Mouse (Mus musculus): ENCODE measurements around the gene Gm9736. TPM values are rescaled to one million over a fixed set of nuclear protein-coding genes. Genes with fewer than 3 reads are reported as not detected.

Gene Gm9736
- polyA plus RNA-seq (2014; fragmentation: Illumina TruSeq; extraction: RNeasy Lipid Tissue Mini Kit (QIAGEN cat#74804); ENCODE audit: low read depth, low replicate concordance), result not detected

DNA sequence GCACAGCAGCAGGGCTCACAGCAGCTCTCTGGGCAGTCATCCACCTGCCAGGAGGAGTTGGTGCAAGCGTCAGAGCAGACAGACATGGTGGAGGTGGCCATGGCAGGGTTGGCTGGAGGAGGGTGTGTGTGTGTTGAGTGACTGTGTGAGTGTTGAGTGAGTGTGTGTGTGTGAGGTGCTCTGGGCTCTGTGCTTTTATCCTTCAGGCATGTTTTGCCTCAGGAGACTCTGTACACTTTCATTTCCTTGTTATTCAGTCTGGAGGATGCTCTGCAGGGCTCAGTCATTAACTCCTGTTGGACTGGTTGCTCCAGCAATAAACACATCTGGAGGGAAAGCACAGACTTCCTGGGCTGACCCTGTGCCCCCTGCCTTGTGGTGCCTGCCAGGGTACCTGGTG, at the start of gene Gm9736:
Gene Gm9736 (minus strand): TSS at position 101 of the 400 bp plus-strand sequence.

DNA sequence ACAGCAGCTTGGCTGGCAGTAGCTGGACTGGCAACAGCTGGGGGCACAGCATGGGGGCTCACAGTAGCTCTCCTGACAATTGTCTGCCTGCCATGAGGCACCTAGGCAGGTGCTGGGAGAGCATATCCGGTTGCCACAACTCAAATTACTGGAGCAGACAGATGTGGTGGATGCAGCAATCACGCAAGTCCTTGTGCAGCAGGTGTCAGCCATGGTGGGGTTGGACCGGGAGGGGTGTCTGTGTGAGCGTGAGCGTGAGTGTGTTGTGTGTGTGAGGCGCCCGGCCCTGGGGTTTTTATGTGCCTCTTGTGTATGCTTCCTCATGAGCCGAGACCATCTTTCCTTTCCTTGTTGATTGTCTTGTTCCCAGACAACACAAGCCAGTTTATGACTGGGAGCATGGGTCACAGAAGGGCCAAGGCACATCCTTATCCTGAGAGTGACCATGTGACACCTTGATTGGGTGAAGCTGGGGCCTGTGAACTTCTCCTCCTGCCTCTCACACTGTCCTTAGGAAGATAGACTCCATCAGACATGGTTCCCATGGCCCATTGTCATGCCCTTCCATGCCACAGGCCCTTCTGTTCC, 47.9 kb upstream of the Gm9736 start, which contains the start of gene Gm19668:
Gene Gm19668 (minus strand): TSS at position 213 of the 588 bp plus-strand sequence.

DNA sequence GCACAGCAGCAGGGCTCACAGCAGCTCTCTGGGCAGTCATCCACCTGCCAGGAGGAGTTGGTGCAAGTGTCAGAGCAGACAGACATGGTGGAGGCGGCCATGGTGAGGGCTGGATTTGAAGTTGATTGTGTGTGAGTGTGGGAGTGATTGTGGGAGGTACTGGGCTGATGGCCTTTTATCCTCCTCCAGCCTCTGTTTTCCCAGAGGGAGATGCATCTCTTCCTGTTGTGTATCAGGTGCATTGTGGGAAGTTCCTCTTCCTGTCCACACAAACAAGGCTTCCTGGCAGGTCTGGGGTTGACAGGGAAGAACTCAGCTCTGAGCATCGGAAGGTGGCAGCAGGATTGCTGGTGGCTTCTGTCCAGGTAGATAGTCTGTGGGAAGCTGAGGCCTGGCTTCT, 43.8 kb upstream of the Gm9736 start, which contains the start of gene Gm9639:
Gene Gm9639 (minus strand): TSS at position 101 of the 400 bp plus-strand sequence.

DNA sequence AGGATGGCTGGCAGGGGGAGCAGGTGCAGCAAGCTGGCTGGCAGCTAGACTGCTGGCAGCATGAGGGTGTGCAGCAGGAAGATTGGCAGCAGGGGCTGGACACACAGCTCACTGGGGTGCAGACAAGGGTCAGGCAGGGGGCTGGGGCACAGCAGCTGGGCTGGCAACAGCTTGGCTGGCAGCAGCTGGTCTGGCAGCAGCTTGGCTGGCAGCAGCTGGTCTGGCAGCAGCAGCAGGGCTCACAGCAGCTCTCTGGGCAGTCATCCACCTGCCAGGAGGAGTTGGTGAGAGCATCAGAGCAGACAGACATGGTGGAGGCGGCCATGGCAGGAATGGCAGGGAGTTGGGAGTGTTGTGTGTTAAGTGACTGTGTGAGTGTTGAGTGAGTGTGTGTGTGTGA, 36.7 kb upstream of the Gm9736 start, which contains the start of gene Gm7137:
Gene Gm7137 (minus strand): TSS at position 325 of the 400 bp plus-strand sequence.

DNA sequence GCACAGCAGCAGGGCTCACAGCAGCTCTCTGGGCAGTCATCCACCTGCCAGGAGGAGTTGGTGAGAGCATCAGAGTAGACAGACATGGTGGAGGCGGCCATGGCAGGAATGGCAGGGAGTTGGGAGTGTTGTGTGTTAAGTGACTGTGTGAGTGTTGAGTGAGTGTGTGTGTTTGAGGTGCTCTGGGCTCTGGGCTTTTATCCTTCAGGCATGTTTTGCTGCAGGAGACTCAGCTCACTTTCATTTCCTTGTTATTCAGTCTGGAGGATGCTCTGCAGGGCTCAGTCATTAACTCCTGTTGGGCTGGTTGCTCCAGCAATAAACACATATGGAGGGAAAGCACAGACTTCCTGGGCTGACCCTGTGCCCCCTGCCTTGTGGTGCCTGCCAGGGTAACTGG, 31.3 kb upstream of the Gm9736 start, which contains the start of gene Gm3250:
Gene Gm3250 (minus strand): TSS at position 101 of the 400 bp plus-strand sequence.

DNA sequence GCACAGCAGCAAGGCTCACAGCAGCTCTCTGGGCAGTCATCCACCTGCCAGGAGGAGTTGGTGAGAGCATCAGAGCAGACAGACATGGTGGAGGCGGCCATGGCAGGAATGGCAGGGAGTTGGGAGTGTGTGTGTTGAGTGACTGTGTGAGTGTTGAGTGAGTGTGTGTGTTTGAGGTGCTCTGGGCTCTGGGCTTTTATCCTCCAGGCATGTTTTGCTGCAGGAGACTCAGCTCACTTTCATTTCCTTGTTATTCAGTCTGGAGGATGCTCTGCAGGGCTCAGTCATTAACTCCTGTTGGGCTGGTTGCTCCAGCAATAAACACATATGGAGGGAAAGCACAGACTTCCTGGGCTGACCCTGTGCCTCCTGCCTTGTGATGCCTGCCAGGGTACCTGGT, 25.7 kb upstream of the Gm9736 start, which contains the start of gene Gm7138:
Gene Gm7138 (minus strand): TSS at position 101 of the 400 bp plus-strand sequence.

DNA sequence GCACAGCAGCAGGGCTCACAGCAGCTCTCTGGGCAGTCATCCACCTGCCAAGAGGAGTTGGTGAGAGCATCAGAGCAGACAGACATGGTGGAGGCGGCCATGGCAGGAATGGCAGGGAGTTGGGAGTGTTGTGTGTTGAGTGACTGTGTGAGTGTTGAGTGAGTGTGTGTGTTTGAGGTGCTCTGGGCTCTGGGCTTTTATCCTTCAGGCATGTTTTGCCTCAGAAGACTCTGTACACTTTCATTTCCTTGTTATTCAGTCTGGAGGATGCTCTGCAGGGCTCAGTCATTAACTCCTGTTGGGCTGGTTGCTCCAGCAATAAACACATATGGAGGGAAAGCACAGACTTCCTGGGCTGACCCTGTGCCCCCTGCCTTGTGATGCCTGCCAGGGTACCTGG, 20.1 kb upstream of the Gm9736 start, which contains the start of gene Gm3238:
Gene Gm3238 (minus strand): TSS at position 101 of the 400 bp plus-strand sequence.

DNA sequence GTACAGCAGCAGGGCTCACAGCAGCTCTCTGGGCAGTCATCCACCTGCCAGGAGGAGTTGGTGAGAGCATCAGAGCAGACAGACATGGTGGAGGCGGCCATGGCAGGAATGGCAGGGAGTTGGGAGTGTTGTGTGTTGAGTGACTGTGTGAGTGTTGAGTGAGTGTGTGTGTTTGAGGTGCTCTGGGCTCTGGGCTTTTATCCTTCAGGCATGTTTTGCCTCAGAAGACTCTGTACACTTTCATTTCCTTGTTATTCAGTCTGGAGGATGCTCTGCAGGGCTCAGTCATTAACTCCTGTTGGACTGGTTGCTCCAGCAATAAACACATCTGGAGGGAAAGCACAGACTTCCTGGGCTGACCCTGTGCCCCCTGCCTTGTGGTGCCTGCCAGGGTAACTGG, 8.4 kb upstream of the Gm9736 start, which contains the start of gene Gm3233:
Gene Gm3233 (minus strand): TSS at position 101 of the 400 bp plus-strand sequence.

DNA sequence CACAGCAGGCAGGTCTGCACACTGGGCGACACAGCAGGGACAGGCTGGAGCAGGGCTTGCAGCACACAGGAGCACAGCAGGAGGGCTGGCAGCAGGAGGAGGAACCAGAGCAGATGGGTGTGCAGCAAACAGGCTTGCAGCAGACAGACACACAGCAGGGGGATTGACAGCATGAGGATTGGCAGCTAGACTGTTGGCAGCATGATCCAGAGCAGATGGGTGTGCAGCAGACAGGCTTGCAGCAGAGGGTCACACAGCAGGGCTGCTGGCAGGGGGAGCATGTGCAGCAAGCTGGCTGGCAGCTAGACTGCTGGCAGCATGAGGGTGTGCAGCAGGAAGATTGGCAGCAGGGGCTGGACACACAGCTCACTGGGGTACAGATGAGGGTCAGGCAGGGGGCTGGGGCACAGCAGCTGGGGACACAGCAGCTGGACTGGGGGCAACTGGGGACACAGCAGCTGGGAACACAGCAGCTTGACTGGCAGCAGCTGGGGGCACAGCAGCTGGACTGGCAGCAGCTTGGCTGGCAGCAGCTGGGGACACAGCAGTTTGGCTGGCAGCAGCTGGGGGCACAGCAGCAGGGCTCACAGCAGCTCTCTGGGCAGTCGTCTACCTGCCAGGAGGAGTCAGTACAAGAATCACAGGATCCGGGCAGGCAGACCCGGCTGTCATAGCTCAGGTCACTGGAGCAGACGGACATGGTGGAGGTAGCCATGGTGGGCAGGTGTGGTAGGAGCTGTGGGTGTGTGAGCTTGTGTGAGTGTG, 9.0 kb downstream of the Gm9736 start, which contains the start of gene Gm18596:
Gene Gm18596 (minus strand): TSS at position 715 of the 765 bp plus-strand sequence.

DNA sequence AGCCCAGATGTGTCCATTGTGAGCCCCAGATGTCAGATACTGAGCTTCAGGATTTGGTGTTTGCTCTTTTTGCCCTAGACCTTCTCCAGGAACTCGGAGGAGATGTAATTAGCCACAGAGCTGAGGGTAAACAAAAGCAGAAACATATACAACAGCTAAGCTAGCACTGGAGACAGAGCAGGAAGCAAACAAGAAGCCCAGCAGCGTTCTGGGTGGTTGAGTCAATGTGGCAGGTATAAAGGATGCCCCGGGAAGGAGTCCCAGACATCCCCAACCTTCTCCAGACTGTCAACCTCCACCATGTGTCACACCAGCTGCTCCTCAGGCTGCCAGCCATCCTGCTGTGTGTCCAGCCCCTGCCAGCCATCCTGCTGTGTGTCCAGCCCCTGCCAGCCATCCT, 25.0 kb downstream of the Gm9736 start, which contains the start of gene Gm10100:
Gene Gm10100 (plus strand): TSS at position 301 of the 400 bp plus-strand sequence.

DNA sequence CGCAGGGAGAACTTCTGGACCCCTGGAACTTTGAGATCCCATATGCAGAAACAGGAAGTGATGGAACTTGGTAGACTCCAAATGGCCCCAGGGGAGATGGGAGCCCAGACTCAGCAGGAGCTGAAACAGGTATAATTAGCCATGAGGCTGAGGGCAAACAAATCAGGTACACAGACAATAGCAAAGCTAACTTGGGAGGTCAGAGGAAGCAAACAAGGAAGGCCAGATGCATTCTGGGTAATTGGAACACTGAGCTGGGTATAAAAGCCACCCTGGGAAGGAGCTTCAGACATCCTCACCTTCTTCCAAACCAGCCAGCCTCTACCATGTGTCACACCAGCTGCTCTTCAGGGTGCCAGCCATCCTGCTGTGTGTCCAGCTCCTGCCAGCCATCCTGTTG, 30.9 kb downstream of the Gm9736 start, which contains the start of gene Krtap12-1:
Gene Krtap12-1 (plus strand): TSS at position 301 of the 400 bp plus-strand sequence.

DNA sequence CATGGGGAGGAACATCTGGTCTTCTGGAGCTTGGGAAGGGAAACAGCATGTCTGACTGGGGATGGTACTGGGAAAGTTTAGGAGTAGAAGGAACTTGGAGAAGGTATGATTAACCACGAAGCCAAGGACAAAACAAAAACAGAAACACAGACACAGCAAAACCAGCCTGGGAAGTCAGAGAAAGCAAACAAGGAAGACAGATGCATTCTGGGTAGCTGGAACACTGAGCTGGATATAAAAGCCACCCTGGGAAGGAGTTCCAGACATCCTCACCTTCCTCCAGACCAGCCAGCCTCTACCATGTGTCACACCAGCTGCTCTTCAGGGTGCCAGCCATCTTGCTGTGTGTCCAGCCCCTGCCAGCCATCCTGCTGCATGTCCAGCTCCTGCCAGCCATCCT, 35.6 kb downstream of the Gm9736 start, which contains the start of gene Gm10142:
Gene Gm10142 (plus strand): TSS at position 301 of the 400 bp plus-strand sequence.

DNA sequence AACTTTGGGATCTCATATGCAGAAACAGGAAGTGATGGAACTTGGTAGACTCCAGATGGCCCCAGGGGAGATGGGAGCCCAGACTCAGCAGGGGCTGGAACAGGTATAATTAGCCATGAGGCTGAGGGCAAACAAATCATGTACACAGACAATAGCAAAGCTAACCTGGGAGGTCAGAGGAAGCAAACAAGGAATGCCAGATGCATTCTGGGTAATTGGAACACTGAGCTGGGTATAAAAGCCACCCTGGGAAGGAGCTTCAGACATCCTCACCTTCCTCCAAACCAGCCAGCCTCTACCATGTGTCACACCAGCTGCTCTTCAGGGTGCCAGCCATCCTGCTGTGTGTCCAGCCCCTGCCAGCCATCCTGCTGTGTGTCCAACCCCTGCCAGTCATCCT, 40.0 kb downstream of the Gm9736 start, which contains the start of gene Gm10024:
Gene Gm10024 (plus strand): TSS at position 301 of the 400 bp plus-strand sequence.

DNA sequence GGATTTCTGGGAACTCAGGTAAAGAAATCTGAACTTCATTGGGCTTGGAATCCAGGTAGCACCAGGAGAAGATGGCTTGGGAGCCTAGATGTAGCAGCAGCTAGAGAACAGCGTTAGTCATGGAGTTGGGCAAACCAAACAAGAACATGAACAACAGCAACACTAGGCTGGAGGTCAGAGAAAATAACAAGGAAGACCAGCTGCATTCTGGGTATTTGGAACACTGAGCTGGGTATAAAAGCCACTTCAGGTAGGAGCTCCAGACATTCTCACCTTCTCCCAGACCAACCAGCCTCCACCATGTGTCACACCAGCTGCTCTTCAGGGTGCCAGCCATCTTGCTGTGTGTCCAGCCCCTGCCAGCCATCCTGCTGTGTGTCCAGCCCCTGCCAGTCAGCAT, 44.8 kb downstream of the Gm9736 start, which contains the start of gene Gm10272:
Gene Gm10272 (plus strand): TSS at position 301 of the 400 bp plus-strand sequence.

Other genes with a start within 250 kb of the Gm9736 start
- 0.70 TPM for gene Fam207a, start 235.6 kb downstream of the Gm9736 start, polyA plus RNA-seq (2014; fragmentation: Illumina TruSeq; extraction: RNeasy Lipid Tissue Mini Kit (QIAGEN cat#74804); ENCODE audit: low read depth, low replicate concordance)
- gene Itgb2, start 221.1 kb downstream of the Gm9736 start, polyA plus RNA-seq (2014; fragmentation: Illumina TruSeq; extraction: RNeasy Lipid Tissue Mini Kit (QIAGEN cat#74804); ENCODE audit: low read depth, low replicate concordance), result 2.5 TPM
- 126 TPM for gene Pttg1ip, start 169.6 kb downstream of the Gm9736 start, polyA plus RNA-seq (2014; fragmentation: Illumina TruSeq; extraction: RNeasy Lipid Tissue Mini Kit (QIAGEN cat#74804); ENCODE audit: low read depth, low replicate concordance)
- gene Sumo3, start 145.3 kb downstream of the Gm9736 start, polyA plus RNA-seq (2014; fragmentation: Illumina TruSeq; extraction: RNeasy Lipid Tissue Mini Kit (QIAGEN cat#74804); ENCODE audit: low read depth, low replicate concordance), result 72.3 TPM
- gene Gm49325, start 145.2 kb downstream of the Gm9736 start, polyA plus RNA-seq (2014; fragmentation: Illumina TruSeq; extraction: RNeasy Lipid Tissue Mini Kit (QIAGEN cat#74804); ENCODE audit: low read depth, low replicate concordance), result 6.2 TPM
- gene Ube2g2, start 129.1 kb downstream of the Gm9736 start, polyA plus RNA-seq (2014; fragmentation: Illumina TruSeq; extraction: RNeasy Lipid Tissue Mini Kit (QIAGEN cat#74804); ENCODE audit: low read depth, low replicate concordance), result 11.6 TPM
- gene Tspear, start 64.8 kb downstream of the Gm9736 start, polyA plus RNA-seq (2014; fragmentation: Illumina TruSeq; extraction: RNeasy Lipid Tissue Mini Kit (QIAGEN cat#74804); ENCODE audit: low read depth, low replicate concordance), result not detected
- gene Gm19402, start 60.6 kb downstream of the Gm9736 start, polyA plus RNA-seq (2014; fragmentation: Illumina TruSeq; extraction: RNeasy Lipid Tissue Mini Kit (QIAGEN cat#74804); ENCODE audit: low read depth, low replicate concordance), result not detected
- gene Gm9508, start 54.1 kb downstream of the Gm9736 start, polyA plus RNA-seq (2014; fragmentation: Illumina TruSeq; extraction: RNeasy Lipid Tissue Mini Kit (QIAGEN cat#74804); ENCODE audit: low read depth, low replicate concordance), result not detected
- gene Gm10272, start 44.7 kb downstream of the Gm9736 start, polyA plus RNA-seq (2014; fragmentation: Illumina TruSeq; extraction: RNeasy Lipid Tissue Mini Kit (QIAGEN cat#74804); ENCODE audit: low read depth, low replicate concordance), result not detected
- not detected for gene Gm10024, start 39.9 kb downstream of the Gm9736 start, polyA plus RNA-seq (2014; fragmentation: Illumina TruSeq; extraction: RNeasy Lipid Tissue Mini Kit (QIAGEN cat#74804); ENCODE audit: low read depth, low replicate concordance)
- not detected for gene Gm10142, start 35.5 kb downstream of the Gm9736 start, polyA plus RNA-seq (2014; fragmentation: Illumina TruSeq; extraction: RNeasy Lipid Tissue Mini Kit (QIAGEN cat#74804); ENCODE audit: low read depth, low replicate concordance)
- gene Krtap12-1, start 30.8 kb downstream of the Gm9736 start, polyA plus RNA-seq (2014; fragmentation: Illumina TruSeq; extraction: RNeasy Lipid Tissue Mini Kit (QIAGEN cat#74804); ENCODE audit: low read depth, low replicate concordance), result not detected
- gene Gm10100, start 24.9 kb downstream of the Gm9736 start, polyA plus RNA-seq (2014; fragmentation: Illumina TruSeq; extraction: RNeasy Lipid Tissue Mini Kit (QIAGEN cat#74804); ENCODE audit: low read depth, low replicate concordance), result not detected
- not detected for gene Gm18596, start 8.7 kb downstream of the Gm9736 start, polyA plus RNA-seq (2014; fragmentation: Illumina TruSeq; extraction: RNeasy Lipid Tissue Mini Kit (QIAGEN cat#74804); ENCODE audit: low read depth, low replicate concordance)
- not detected for gene Gm3233, start 8.3 kb upstream of the Gm9736 start, polyA plus RNA-seq (2014; fragmentation: Illumina TruSeq; extraction: RNeasy Lipid Tissue Mini Kit (QIAGEN cat#74804); ENCODE audit: low read depth, low replicate concordance)
- not detected for gene Gm3238, start 20.0 kb upstream of the Gm9736 start, polyA plus RNA-seq (2014; fragmentation: Illumina TruSeq; extraction: RNeasy Lipid Tissue Mini Kit (QIAGEN cat#74804); ENCODE audit: low read depth, low replicate concordance)
- not detected for gene Gm7138, start 25.6 kb upstream of the Gm9736 start, polyA plus RNA-seq (2014; fragmentation: Illumina TruSeq; extraction: RNeasy Lipid Tissue Mini Kit (QIAGEN cat#74804); ENCODE audit: low read depth, low replicate concordance)
- not detected for gene Gm3250, start 31.2 kb upstream of the Gm9736 start, polyA plus RNA-seq (2014; fragmentation: Illumina TruSeq; extraction: RNeasy Lipid Tissue Mini Kit (QIAGEN cat#74804); ENCODE audit: low read depth, low replicate concordance)
- not detected for gene Gm7137, start 36.8 kb upstream of the Gm9736 start, polyA plus RNA-seq (2014; fragmentation: Illumina TruSeq; extraction: RNeasy Lipid Tissue Mini Kit (QIAGEN cat#74804); ENCODE audit: low read depth, low replicate concordance)
- gene Gm9639, start 43.7 kb upstream of the Gm9736 start, polyA plus RNA-seq (2014; fragmentation: Illumina TruSeq; extraction: RNeasy Lipid Tissue Mini Kit (QIAGEN cat#74804); ENCODE audit: low read depth, low replicate concordance), result not detected
- gene Gm19668, start 47.8 kb upstream of the Gm9736 start, polyA plus RNA-seq (2014; fragmentation: Illumina TruSeq; extraction: RNeasy Lipid Tissue Mini Kit (QIAGEN cat#74804); ENCODE audit: low read depth, low replicate concordance), result not detected
- gene Gm9507, start 60.5 kb upstream of the Gm9736 start, polyA plus RNA-seq (2014; fragmentation: Illumina TruSeq; extraction: RNeasy Lipid Tissue Mini Kit (QIAGEN cat#74804); ENCODE audit: low read depth, low replicate concordance), result not detected
- not detected for gene Gm2696, start 63.3 kb upstream of the Gm9736 start, polyA plus RNA-seq (2014; fragmentation: Illumina TruSeq; extraction: RNeasy Lipid Tissue Mini Kit (QIAGEN cat#74804); ENCODE audit: low read depth, low replicate concordance)
- gene Krtap10-4, start 75.7 kb upstream of the Gm9736 start, polyA plus RNA-seq (2014; fragmentation: Illumina TruSeq; extraction: RNeasy Lipid Tissue Mini Kit (QIAGEN cat#74804); ENCODE audit: low read depth, low replicate concordance), result not detected
- not detected for gene Krtap10-10, start 84.6 kb upstream of the Gm9736 start, polyA plus RNA-seq (2014; fragmentation: Illumina TruSeq; extraction: RNeasy Lipid Tissue Mini Kit (QIAGEN cat#74804); ENCODE audit: low read depth, low replicate concordance)
- not detected for gene Gm36176, start 95.4 kb upstream of the Gm9736 start, polyA plus RNA-seq (2014; fragmentation: Illumina TruSeq; extraction: RNeasy Lipid Tissue Mini Kit (QIAGEN cat#74804); ENCODE audit: low read depth, low replicate concordance)
- not detected for gene Gm10318, start 101.5 kb upstream of the Gm9736 start, polyA plus RNA-seq (2014; fragmentation: Illumina TruSeq; extraction: RNeasy Lipid Tissue Mini Kit (QIAGEN cat#74804); ENCODE audit: low read depth, low replicate concordance)
- gene Gm3285, start 110.6 kb upstream of the Gm9736 start, polyA plus RNA-seq (2014; fragmentation: Illumina TruSeq; extraction: RNeasy Lipid Tissue Mini Kit (QIAGEN cat#74804); ENCODE audit: low read depth, low replicate concordance), result not detected
- gene Lrrc3, start 151.2 kb upstream of the Gm9736 start, polyA plus RNA-seq (2014; fragmentation: Illumina TruSeq; extraction: RNeasy Lipid Tissue Mini Kit (QIAGEN cat#74804); ENCODE audit: low read depth, low replicate concordance), result 1.7 TPM
- not detected for gene Trpm2, start 219.2 kb upstream of the Gm9736 start, polyA plus RNA-seq (2014; fragmentation: Illumina TruSeq; extraction: RNeasy Lipid Tissue Mini Kit (QIAGEN cat#74804); ENCODE audit: low read depth, low replicate concordance)
- 1.6 TPM for gene 1810043G02Rik, start 227.2 kb upstream of the Gm9736 start, polyA plus RNA-seq (2014; fragmentation: Illumina TruSeq; extraction: RNeasy Lipid Tissue Mini Kit (QIAGEN cat#74804); ENCODE audit: low read depth, low replicate concordance)

Data from adrenal gland, adult 10 weeks (tissue).